Mouse (Mus musculus) forebrain, embryonic 10.5 days (tissue): Measurements from ENCODE around the gene Hoxc9. TPM values are rescaled to one million over a fixed set of nuclear protein-coding genes. Genes with fewer than 3 reads are reported as not detected.

Source experiments
- DNase-seq: peaks from one replicate; pipeline ENCODE4 v3.0.0-alpha.2; 2017; ENCODE audit warnings: low spot score; ENCODE audit errors: extremely low spot score
- H3K27ac ChIP-seq: fragments of 300-500 bp; sonication (generic); 2 replicates; pipeline ENCODE4 v1.5.1; 2016; ENCODE audit warnings: mild to moderate bottlenecking
- H3K27me3 ChIP-seq: fragments of 300-500 bp; sonication (generic); 2 replicates; pipeline ENCODE4 v1.6.1; 2016; ENCODE audit warnings: mild to moderate bottlenecking; ENCODE audit not compliant: poor library complexity, severe bottlenecking
- H3K36me3 ChIP-seq: fragments of 300-500 bp; sonication (generic); replicated peaks from 2 replicates; pipeline ENCODE4 v1.6.1; 2016; ENCODE audit warnings: mild to moderate bottlenecking, moderate library complexity
- H3K4me1 ChIP-seq: fragments of 300-500 bp; sonication (generic); 2 replicates; pipeline ENCODE4 v1.6.1; 2016
- H3K4me3 ChIP-seq: fragments of 300-500 bp; sonication (generic); 2 replicates; pipeline ENCODE4 v1.5.1; 2016; ENCODE audit warnings: mild to moderate bottlenecking, moderate library complexity
- H3K9me3 ChIP-seq: fragments of 300-500 bp; sonication (generic); 2 replicates; pipeline ENCODE4 v1.6.1; 2016; ENCODE audit warnings: mild to moderate bottlenecking, moderate library complexity
- WGBS: fragments of 180-500 bp; shearing (Covaris S2); methylation state at CpG from one replicate; pipeline ENCODE4 v1.1.7; 2016; 5-methylcytosine and 5-hydroxymethylcytosine counted together
- polyA plus RNA-seq: library from polyadenylated mRNA; unstranded; fragments of >200 nt; fragmentation: Nextera tagmentation; extraction: Ambion mirVana; gene quantifications from 2 replicates; pipeline ENCODE4 v1.2.1, GENCODE M21; 2016

Hoxc9 gene
- polyA plus RNA-seq, 1 experiment from 2014 or later = not detected

DNA sequence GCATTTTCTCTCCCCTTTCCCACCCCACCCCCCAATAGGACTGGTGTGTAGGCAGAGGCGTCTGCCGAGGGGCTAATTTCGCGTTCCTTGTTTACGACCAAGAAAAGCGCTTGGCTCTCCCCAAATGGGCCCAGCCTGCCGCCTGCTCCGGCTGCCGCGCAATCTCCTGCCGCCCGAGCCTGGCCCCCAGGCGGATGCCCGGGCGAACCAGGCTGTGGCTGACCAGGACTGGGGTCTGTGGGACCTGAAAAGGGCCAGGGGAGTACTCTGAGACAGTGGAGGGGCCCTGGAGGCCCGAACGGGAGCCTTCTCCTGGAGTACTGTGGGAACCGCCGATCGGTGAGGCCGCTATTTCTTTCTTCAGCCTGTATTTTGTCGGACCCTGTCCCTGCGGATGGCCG lies 24.3 kb downstream of the Hoxc9 start:
- WGBS = under 1% methylated on average over 24 of the region's 24 CpGs
- Histone ChIP-seq H3K36me3 (no peaks in the 10 kb centered on the region), H3K4me3 (no peak overlapping the region), H3K27ac (no peak overlapping the region), H3K4me1 (peaks cover 18% of the 10 kb centered on the region), H3K9me3 (no peaks in the 10 kb centered on the region), H3K27me3 (peaks cover 100% of the 10 kb centered on the region)
- DNase-seq = no peak

DNA sequence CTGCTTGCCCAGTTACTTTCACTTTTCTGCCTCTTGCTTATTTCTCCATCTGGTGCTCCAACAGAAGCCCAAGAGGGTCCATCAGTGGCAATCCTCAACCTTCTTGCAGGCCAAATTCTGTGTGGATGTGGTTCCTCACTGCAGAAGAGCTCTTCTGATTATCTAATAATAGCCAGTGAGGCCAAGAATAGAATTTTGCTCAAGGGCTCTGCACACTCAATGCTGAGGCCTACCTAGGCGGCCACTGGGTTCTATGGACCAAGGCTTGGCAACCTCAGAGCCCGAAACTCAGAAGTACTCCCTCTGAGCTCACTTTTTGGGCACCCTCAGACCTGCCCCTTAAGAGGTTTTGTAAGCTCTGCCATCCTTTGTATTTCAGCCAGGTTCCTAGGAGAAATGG lies 25.1 kb downstream of the Hoxc9 start:
- WGBS = 5% methylated on average over 2 of the region's 2 CpGs
- Histone ChIP-seq H3K4me1 (peaks cover 18% of the 10 kb centered on the region), H3K36me3 (no peaks in the 10 kb centered on the region), H3K27me3 (peaks cover 100% of the 10 kb centered on the region), H3K27ac (no peak overlapping the region), H3K9me3 (no peaks in the 10 kb centered on the region), H3K4me3 (no peak overlapping the region)
- no peak for DNase-seq

DNA sequence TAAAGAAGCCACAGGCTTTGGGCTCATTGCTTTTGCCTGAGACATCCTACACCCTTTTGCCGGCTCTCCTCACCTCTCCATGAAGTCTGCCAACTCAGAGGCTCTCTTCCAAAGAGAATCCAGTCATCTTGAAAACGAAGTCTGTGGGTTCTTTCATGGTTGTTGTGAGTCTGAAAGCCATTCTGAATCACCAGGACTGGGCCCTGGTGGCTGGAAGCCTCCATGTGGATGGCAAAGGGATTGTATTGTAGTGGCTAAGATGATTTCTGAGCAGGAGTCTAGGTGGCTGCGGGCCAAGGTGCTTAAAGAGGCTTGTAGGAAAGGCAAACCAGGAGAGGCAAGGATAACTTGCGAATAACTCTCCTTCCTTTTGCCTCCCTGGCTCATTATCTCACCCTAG lies 25.9 kb downstream of the Hoxc9 start:
- peaks cover 100% of the 10 kb centered on the region for H3K27me3 ChIP-seq
- peaks cover 18% of the 10 kb centered on the region for H3K4me1 ChIP-seq
- DNase-seq = no peak
- H3K9me3 ChIP-seq = no peaks in the 10 kb centered on the region
- no peaks in the 10 kb centered on the region for H3K36me3 ChIP-seq
- no peak overlapping the region for H3K4me3 ChIP-seq
- H3K27ac ChIP-seq = no peak overlapping the region
- 3% methylated on average over 4 of the region's 4 CpGs for WGBS

DNA sequence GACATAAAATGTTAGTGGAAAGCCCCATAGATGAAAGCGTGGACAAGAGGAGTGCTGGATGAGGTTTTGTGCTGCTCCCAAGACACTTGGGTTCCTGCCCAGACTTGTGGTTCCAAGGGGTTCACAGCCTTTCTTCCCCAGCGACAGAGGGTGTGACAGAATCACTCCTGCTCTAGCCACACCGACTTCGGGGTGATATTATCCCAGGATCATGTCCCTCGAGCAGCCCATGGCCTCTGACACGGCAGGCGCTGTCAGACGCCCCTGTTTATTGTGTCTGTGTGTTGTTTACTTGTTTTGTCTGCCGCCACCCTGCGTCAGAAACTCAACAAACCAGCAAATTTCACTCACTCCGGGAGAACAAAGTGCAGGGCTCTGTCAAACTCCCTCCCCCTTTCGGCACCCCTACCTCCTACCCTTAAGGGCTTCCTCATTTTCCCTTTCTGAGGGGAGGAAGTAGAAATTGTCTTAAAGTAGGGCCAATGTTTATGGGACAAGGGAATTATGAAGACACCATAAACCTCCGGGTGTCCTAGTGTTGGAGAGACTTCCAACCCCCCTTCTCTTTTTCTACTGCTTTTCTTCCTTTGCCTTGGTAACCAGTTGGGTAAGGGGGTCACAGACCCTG lies 26.7 kb downstream of the Hoxc9 start:
- H3K27me3 ChIP-seq = peaks cover 100% of the 10 kb centered on the region
- DNase-seq = no peak
- H3K4me1 ChIP-seq = peaks cover 18% of the 10 kb centered on the region
- H3K9me3 ChIP-seq = no peaks in the 10 kb centered on the region
- 2% methylated on average over 13 of the region's 13 CpGs for WGBS
- H3K4me3 ChIP-seq = no peak overlapping the region
- H3K36me3 ChIP-seq = no peaks in the 10 kb centered on the region
- no peak overlapping the region for H3K27ac ChIP-seq

DNA sequence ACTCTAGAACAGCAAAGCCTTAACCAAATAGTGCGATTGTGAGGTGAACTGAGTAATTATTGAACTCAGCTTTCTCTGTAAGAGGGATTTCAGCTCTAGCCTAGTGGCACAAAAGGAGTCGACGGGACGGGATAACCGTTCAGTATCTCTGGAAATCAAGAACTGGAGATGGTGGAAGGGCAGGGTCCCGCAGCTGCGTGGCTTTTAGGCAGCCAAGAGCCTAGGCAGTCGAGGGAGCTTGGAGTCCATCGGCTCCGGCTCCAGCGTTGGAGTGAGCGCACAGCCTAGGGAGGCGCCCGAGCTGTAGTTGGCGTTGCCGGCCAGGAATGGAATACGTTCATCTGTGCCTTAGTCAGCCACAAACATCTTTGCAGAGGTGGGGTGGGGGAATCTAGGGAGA lies 29.1 kb downstream of the Hoxc9 start:
- WGBS = under 1% methylated on average over 17 of the region's 17 CpGs
- Histone ChIP-seq H3K27ac (no peak overlapping the region), H3K4me1 (peaks cover 4% of the 10 kb centered on the region), H3K36me3 (no peaks in the 10 kb centered on the region), H3K4me3 (no peak overlapping the region), H3K27me3 (peaks cover 100% of the 10 kb centered on the region), H3K9me3 (no peaks in the 10 kb centered on the region)
- no peak for DNase-seq

DNA sequence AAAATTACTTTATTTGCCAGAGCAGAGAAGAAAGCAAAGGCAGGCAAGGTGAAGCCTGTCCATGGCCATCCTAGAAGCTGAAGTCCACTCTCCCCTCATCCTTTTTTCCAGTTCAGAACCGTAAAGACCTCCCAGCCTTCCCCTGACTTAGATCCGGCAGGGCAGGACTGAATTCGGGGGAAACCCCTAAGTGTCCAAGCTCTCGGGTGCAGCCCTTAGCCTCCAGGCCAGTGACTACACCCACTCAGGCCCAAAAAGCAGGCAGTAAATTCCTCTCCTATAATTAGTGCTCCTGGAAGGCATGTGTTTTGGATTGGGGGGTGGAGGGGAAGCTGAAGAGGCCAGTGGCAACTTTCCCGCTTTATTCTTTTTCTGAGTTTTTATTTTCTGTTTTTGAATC lies 29.6 kb downstream of the Hoxc9 start:
- WGBS = 2% methylated on average over 5 of the region's 5 CpGs
- Histone ChIP-seq H3K4me1 (no peaks in the 10 kb centered on the region), H3K27ac (no peak overlapping the region), H3K36me3 (no peaks in the 10 kb centered on the region), H3K4me3 (no peak overlapping the region), H3K9me3 (no peaks in the 10 kb centered on the region), H3K27me3 (peaks cover 100% of the 10 kb centered on the region)
- no peak for DNase-seq

DNA sequence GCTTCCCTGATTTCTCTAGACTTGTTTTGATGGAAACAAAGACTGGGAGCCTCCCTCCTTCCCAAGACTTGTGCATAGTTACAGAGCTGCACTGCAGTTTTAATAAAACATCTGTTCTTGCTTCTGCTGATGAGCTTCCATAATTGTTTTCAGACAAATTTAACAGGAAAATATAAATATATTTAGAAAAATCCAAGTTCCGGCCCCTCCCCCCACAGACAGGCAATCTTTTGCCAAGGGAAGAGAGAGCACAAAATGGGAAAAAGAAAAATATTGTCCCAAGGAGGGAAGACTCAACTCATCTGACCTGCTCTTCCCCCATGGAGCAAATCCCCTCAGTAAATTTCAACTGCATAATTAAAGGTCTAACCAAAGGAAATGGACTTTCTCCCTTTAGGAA lies 30.1 kb downstream of the Hoxc9 start:
- 5% methylated on average over 1 of the region's 1 CpGs for WGBS
- Histone ChIP-seq H3K4me1 (no peaks in the 10 kb centered on the region), H3K27ac (no peak overlapping the region)

DNA sequence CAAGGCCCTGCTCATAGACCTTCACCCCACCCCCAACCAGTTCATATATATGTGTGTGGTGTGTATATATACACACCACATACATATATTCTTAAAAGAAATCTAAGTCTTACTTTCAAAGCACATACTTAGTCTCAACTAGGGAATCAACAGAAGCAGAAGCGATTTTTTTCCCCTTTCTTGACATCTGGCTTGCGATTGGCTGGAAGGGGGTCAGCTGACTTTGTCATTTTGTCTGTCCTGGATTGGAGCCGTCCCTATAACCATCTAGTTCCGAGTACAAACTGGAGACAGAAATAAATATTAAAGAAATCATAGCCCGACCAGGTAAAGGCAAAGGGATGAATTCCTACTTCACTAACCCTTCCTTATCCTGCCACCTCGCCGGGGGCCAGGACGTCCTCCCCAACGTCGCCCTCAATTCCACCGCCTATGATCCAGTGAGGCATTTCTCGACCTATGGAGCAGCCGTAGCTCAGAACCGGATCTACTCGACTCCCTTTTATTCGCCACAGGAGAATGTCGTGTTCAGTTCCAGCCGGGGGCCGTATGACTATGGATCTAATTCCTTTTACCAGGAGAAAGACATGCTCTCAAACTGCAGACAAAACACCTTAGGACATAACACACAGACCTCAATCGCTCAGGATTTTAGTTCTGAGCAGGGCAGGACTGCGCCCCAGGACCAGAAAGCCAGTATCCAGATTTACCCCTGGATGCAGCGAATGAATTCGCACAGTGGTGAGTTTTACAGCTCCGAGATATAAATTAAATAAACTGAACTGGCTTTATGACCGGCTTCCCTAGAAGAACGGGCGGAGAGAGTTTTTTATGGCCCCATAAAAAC lies 33.2 kb downstream of the Hoxc9 start:
- 1% methylated on average over 27 of the region's 27 CpGs for WGBS
- DNase-seq = no peak

More for the DNA sequence above, 30.1 kb downstream of the Hoxc9 start:
- Histone ChIP-seq H3K36me3 (no peaks in the 10 kb centered on the region), H3K4me3 (no peak overlapping the region), H3K27me3 (peaks cover 100% of the 10 kb centered on the region), H3K9me3 (no peaks in the 10 kb centered on the region)
- no peak for DNase-seq

DNA sequence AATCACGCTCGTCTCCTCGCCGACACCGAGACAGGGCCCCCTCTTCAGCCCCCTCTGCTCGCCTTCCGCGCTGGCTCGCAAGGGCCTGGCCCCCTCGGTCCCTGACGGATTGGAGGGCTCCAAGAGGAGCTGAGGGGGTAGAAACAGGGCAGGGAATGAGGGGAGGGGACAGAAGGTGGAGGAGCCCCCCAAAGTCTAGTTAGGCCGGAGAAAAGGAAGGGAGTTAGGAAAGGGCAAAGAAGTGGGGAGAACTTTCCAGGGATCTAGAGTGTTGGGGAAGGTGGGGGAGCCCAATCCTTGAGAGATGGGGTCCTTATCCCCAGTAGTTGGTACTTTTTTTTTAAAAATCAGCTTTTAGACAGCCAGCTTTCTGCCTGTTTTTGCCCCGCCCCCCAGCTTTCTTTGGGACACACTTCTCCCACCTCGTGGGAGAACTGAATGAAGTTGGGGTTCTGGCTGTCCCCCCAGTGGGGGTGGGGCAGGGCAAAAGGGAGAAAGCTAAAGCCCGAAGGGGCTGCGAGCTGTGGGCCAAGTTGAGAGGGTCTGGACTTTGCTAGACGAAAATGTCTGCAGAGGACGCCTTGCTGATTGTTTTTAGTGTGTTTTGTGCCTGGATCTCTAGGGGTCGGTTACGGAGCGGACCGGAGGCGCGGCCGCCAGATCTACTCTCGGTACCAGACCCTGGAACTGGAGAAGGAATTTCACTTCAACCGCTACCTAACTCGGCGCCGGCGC lies 34.0 kb downstream of the Hoxc9 start:
- Histone ChIP-seq H3K4me3 (no peak overlapping the region), H3K27ac (no peak overlapping the region), H3K9me3 (no peaks in the 10 kb centered on the region), H3K27me3 (peaks cover 100% of the 10 kb centered on the region), H3K36me3 (no peaks in the 10 kb centered on the region), H3K4me1 (peaks cover 9% of the 10 kb centered on the region)
- no peak for DNase-seq
- under 1% methylated on average over 31 of the region's 31 CpGs for WGBS

More for the DNA sequence above, 33.2 kb downstream of the Hoxc9 start:
- H3K27ac ChIP-seq = no peak overlapping the region
- no peaks in the 10 kb centered on the region for H3K36me3 ChIP-seq
- peaks cover 5% of the 10 kb centered on the region for H3K4me1 ChIP-seq
- H3K4me3 ChIP-seq = no peak overlapping the region
- no peaks in the 10 kb centered on the region for H3K9me3 ChIP-seq
- peaks cover 100% of the 10 kb centered on the region for H3K27me3 ChIP-seq

DNA sequence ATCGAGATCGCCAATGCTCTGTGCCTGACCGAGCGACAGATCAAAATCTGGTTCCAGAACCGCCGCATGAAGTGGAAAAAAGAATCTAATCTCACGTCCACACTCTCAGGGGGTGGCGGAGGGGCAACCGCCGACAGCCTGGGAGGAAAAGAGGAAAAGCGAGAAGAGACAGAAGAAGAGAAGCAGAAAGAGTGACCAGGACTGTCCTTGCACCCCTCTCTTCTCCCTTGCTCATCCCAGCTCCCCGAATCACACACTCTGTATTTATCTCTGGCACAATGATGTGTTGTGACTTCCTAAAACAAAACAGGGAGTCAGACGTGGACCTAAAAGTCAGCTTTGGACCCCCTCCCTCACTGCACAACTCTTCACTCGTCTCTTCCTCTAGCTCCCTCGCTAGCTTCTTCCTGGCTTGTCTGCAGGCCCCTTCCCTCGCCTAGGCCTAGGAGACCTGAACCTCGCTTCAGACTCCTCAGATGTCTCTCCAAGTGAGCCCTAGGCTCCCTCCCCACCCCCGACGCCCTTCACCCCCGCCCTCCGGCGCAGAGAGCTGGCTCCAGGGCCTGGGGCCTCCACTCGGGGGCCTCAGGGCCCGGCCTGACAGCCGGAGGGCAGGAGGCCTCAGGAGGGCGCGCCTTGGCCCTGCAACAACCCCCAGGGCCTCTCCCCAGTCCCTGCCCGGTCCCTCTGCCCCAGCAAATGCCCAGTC lies 34.8 kb downstream of the Hoxc9 start:
- Histone ChIP-seq H3K9me3 (no peaks in the 10 kb centered on the region), H3K36me3 (no peaks in the 10 kb centered on the region), H3K4me3 (no peak overlapping the region), H3K27me3 (peaks cover 100% of the 10 kb centered on the region), H3K4me1 (peaks cover 9% of the 10 kb centered on the region), H3K27ac (no peak overlapping the region)
- no peak for DNase-seq
- WGBS = under 1% methylated on average over 28 of the region's 28 CpGs

DNA sequence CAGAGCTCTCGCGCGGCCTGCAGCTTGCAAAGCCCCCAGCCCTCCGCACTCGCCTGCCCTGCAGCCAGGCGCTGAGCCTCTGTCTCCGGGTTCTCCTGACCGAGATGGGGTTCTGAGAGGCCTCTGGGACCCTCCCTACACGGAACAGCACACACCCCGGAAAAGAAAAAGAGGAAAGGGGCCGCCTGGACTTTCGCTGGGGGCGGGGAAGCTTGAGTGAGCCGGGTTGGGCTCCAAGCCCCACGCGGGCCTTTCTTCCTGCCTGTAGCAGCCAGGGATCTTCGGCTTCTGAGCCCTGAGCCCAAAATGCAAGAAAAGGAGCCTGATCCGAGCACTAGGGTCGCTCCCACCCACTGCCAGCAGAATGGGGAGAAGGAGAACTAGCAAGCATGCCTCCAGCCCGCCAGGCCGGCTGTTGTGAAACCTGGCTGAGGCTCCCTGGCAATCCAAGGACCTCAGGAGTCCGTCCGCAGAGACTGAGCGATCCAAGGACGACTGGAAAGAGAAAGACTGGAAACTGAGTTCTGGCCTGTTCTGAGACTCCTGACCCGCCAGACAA lies 35.8 kb downstream of the Hoxc9 start:
- no peak overlapping the region for H3K4me3 ChIP-seq
- no peaks in the 10 kb centered on the region for H3K36me3 ChIP-seq
- peaks cover 100% of the 10 kb centered on the region for H3K27me3 ChIP-seq
- no peak overlapping the region for H3K27ac ChIP-seq
- 2% methylated on average over 26 of the region's 26 CpGs for WGBS
- no peak for DNase-seq
- H3K9me3 ChIP-seq = no peaks in the 10 kb centered on the region
- H3K4me1 ChIP-seq = peaks cover 9% of the 10 kb centered on the region

DNA sequence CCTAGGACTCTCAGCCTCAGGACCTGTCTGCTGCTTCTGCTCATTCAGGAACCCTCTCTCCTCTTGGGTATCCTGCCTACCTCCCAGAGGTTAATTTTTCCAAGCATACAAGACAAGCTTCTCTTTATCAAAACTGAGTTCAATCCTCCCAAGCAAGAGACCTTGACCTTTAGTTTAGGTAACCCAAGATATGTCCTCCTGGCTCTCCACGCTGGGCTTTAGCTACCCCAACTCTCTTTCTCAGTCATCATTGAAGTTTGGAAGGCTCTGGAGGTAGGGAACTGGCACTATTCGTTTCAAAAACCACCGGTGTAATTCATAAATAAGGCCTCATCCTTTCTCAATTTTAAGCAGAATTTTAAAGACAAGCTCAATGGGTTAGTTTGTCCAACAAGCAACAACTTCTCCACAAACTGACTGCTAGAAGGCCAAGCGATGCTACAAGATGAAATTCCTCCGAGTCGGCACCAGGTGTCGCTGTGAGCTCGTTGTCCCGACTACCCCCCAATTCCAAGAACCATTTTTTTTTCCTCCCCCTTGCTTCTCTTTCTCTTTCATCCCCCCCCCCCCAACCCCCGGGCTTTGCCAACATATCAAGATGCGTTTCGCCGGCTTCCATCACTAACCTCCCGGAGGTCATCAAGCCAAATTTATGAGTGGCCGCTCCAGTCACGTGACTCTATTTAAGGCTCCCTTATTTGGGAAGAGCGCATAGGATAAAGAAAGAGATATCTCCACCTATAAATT lies 37.2 kb downstream of the Hoxc9 start:
- Histone ChIP-seq H3K27ac (no peak overlapping the region), H3K9me3 (no peaks in the 10 kb centered on the region), H3K4me3 (no peak overlapping the region; the same call in 1 of the 2 replicates), H3K27me3 (peaks cover 100% of the 10 kb centered on the region), H3K36me3 (no peaks in the 10 kb centered on the region), H3K4me1 (peaks cover 9% of the 10 kb centered on the region)
- 4% methylated on average over 17 of the region's 17 CpGs for WGBS
- DNase-seq = no peak
